Mouse (Mus musculus) hindbrain, embryonic 11.5 days (tissue): ENCODE results near the gene Mvp. TPM values are rescaled to one million over a fixed set of nuclear protein-coding genes. Genes with fewer than 3 reads are reported as not detected.

Source experiments
- ATAC-seq: fragments of 200-750 bp; cut with Nextera tagmentation; 2 replicates; pipeline ENCODE4 v1.8.0; 2017; ENCODE audit warnings: mild to moderate bottlenecking, moderate TSS enrichment, moderate library complexity; ENCODE audit not compliant: low FRiP score
- DNase-seq: peaks from one replicate; pipeline ENCODE4 v3.0.0-alpha.2; 2015; ENCODE audit warnings: low spot score
- H3K27ac ChIP-seq: fragments of 300-500 bp; sonication (generic); 2 replicates; pipeline ENCODE4 v1.5.1; 2014; ENCODE audit warnings: mild to moderate bottlenecking, low read depth, low read length
- H3K27me3 ChIP-seq: fragments of 300-500 bp; sonication (generic); 2 replicates; pipeline ENCODE4 v1.6.1; 2014; ENCODE audit warnings: mild to moderate bottlenecking, low read length, moderate library complexity, mixed read lengths; ENCODE audit not compliant: control insufficient read depth, insufficient read depth
- H3K36me3 ChIP-seq: fragments of 300-500 bp; sonication (generic); 2 replicates; pipeline ENCODE4 v1.6.1; 2014; ENCODE audit warnings: mild to moderate bottlenecking, low read length, moderate library complexity, mixed read lengths; ENCODE audit not compliant: control insufficient read depth, insufficient read depth
- H3K4me1 ChIP-seq: fragments of 300-500 bp; sonication (generic); replicated peaks from 2 replicates; pipeline ENCODE4 v1.6.1; 2014; ENCODE audit warnings: low read length, mixed read lengths; ENCODE audit not compliant: control insufficient read depth, insufficient read depth
- H3K4me2 ChIP-seq: fragments of 300-500 bp; sonication (generic); replicated peaks from 2 replicates; pipeline ENCODE4 v1.6.1; 2014; ENCODE audit warnings: mild to moderate bottlenecking, low read depth, low read length
- H3K4me3 ChIP-seq: fragments of 300-500 bp; sonication (generic); 2 replicates; pipeline ENCODE4 v1.5.1; 2014; ENCODE audit warnings: low read depth, low read length
- H3K9ac ChIP-seq: fragments of 300-500 bp; sonication (generic); 2 replicates; pipeline ENCODE4 v1.6.1; 2014; ENCODE audit warnings: low read depth, low read length
- H3K9me3 ChIP-seq: fragments of 300-500 bp; sonication (generic); 2 replicates; pipeline ENCODE4 v1.6.1; 2016; ENCODE audit warnings: low read length; ENCODE audit not compliant: control insufficient read depth
- WGBS: fragments of 180-500 bp; shearing (Covaris S2); extraction: QIAGEN DNeasy Blood & Tissue Kit; methylation state at CpG from one replicate; pipeline ENCODE4 v1.1.7; 2014; 5-methylcytosine and 5-hydroxymethylcytosine counted together
- polyA plus RNA-seq: library from polyadenylated mRNA; unstranded; fragments of >200 nt; fragmentation: Nextera tagmentation; extraction: Ambion mirVana; gene quantifications from 2 replicates; pipeline ENCODE4 v1.2.1, GENCODE M21; 2014

Gene Mvp
- polyA plus RNA-seq, 1 experiment from 2014 or later: 3.4 TPM

GRCm38 (mm10) chr7:126941171-126941570, 73.2 kb downstream of the Mvp start:
- Histone ChIP-seq H3K27me3 (no peaks in the 10 kb centered on the region), H3K4me1 (peaks cover 4% of the 10 kb centered on the region; the same call in 1 of the 2 replicates), H3K27ac (no peak overlapping the region), H3K36me3 (0 out of 2 replicates have a peak, but pooled peaks cover 3% of the 10 kb centered on the region), H3K4me2 (no peak overlapping the region), H3K9me3 (no peaks in the 10 kb centered on the region), H3K9ac (no peak overlapping the region), H3K4me3 (no peak overlapping the region)
- DNase-seq (no peak), ATAC-seq (no peak)
- 60% methylated on average over 6 of the region's 6 CpGs for WGBS

Other genes with a start within 250 kb of the Mvp start
- gene Gdpd3, start 248.3 kb downstream of the Mvp start, polyA plus RNA-seq: 0.97 and 1.4 TPM in 2 replicates
- gene Ypel3, start 237.7 kb downstream of the Mvp start, polyA plus RNA-seq: 114 and 119 TPM in 2 replicates
- 0.25 and 0.79 TPM in 2 replicates for gene Tbx6, start 233.1 kb downstream of the Mvp start, polyA plus RNA-seq
- 313 and 330 TPM in 2 replicates for gene Ppp4c, start 222.1 kb downstream of the Mvp start, polyA plus RNA-seq
- 14.6 and 16.3 TPM in 2 replicates for gene Fam57b, start 217.0 kb downstream of the Mvp start, polyA plus RNA-seq
- gene 4930451I11Rik, start 183.0 kb downstream of the Mvp start, polyA plus RNA-seq: not detected in 2 replicates
- gene Doc2a, start 167.2 kb downstream of the Mvp start, polyA plus RNA-seq: 3.4 and 3.7 TPM in 2 replicates
- 22.0 and 25.2 TPM in 2 replicates for gene Hirip3, start 152.6 kb downstream of the Mvp start, polyA plus RNA-seq
- gene Ino80e, start 152.2 kb downstream of the Mvp start, polyA plus RNA-seq: 89.3 and 89.4 TPM in 2 replicates
- gene Taok2, start 129.9 kb downstream of the Mvp start, polyA plus RNA-seq: 27.3 and 31.2 TPM in 2 replicates
- 25.3 and 28.6 TPM in 2 replicates for gene Tmem219, start 91.7 kb downstream of the Mvp start, polyA plus RNA-seq
- gene Kctd13, start 85.7 kb downstream of the Mvp start, polyA plus RNA-seq: 30.1 and 33.5 TPM in 2 replicates
- 0.90 and 0.92 TPM in 2 replicates for gene Asphd1, start 65.0 kb downstream of the Mvp start, polyA plus RNA-seq
- gene Sez6l2, start 64.1 kb downstream of the Mvp start, polyA plus RNA-seq: 13.2 and 14.2 TPM in 2 replicates
- gene Cdipt, start 38.7 kb downstream of the Mvp start, polyA plus RNA-seq: 68.9 and 69.5 TPM in 2 replicates
- 0.63 and 0.93 TPM in 2 replicates for gene Cdiptos, start 38.5 kb downstream of the Mvp start, polyA plus RNA-seq
- not detected in 2 replicates for gene Pagr1b, start 1.9 kb upstream of the Mvp start, polyA plus RNA-seq
- 76.1 and 78.5 TPM in 2 replicates for gene Pagr1a, start 2.7 kb upstream of the Mvp start, polyA plus RNA-seq
- gene Gm42742, start 6.5 kb upstream of the Mvp start, polyA plus RNA-seq: 50.4 and 53.7 TPM in 2 replicates
- gene Prrt2, start 6.6 kb upstream of the Mvp start, polyA plus RNA-seq: 7.2 and 7.7 TPM in 2 replicates
- 69.4 and 71.4 TPM in 2 replicates for gene Maz, start 12.4 kb upstream of the Mvp start, polyA plus RNA-seq
- gene Kif22, start 27.9 kb upstream of the Mvp start, polyA plus RNA-seq: 142 and 146 TPM in 2 replicates
- not detected in 2 replicates for gene Zg16, start 72.7 kb upstream of the Mvp start, polyA plus RNA-seq
- 1.0 and 1.3 TPM in 2 replicates for gene AI467606, start 76.7 kb upstream of the Mvp start, polyA plus RNA-seq
- 1.7 and 2.0 TPM in 2 replicates for gene Qprt, start 107.6 kb upstream of the Mvp start, polyA plus RNA-seq
- 0.07 and 0.08 TPM in 2 replicates for gene Spn, start 123.2 kb upstream of the Mvp start, polyA plus RNA-seq
- 64.7 and 76.2 TPM in 2 replicates for gene Cd2bp2, start 181.4 kb upstream of the Mvp start, polyA plus RNA-seq
- 18.7 and 19.1 TPM in 2 replicates for gene Tbc1d10b, start 193.8 kb upstream of the Mvp start, polyA plus RNA-seq
- gene Mylpf, start 194.3 kb upstream of the Mvp start, polyA plus RNA-seq: 24.1 and 26.5 TPM in 2 replicates
- gene Zfp553, start 218.4 kb upstream of the Mvp start, polyA plus RNA-seq: 26.5 and 29.7 TPM in 2 replicates
- gene Sept1, start 218.5 kb upstream of the Mvp start, polyA plus RNA-seq: 23.7 and 30.0 TPM in 2 replicates
- 53.2 and 54.0 TPM in 2 replicates for gene Zfp771, start 229.7 kb upstream of the Mvp start, polyA plus RNA-seq
- 193 and 214 TPM in 2 replicates for gene Dctpp1, start 246.1 kb upstream of the Mvp start, polyA plus RNA-seq